Mouse (Mus musculus) erythroblast, embryonic 14.5 days (primary cell): ENCODE data around the gene Vwc2l.

Source experiments
- GATA1 ChIP-seq: IDR thresholded peaks from 2 replicates; pipeline ENCODE4 v1.6.1; 2012; ENCODE audit warnings: low read length, inconsistent platforms, mixed read lengths
- TAL1 ChIP-seq: IDR thresholded peaks from 3 replicates; pipeline ENCODE4 v1.6.1; 2012; ENCODE audit warnings: low read length, inconsistent platforms, mixed read lengths

- no peak for TF ChIP-seq GATA1
- no peak for TF ChIP-seq TAL1
Measured at GRCm38 (mm10) chr1:70787146-70787545, 61.6 kb downstream of the Vwc2l start.
